Mouse (Mus musculus): ENCODE results near the gene Lnx2. TPM values are rescaled to one million over a fixed set of nuclear protein-coding genes. Genes with fewer than 3 reads are reported as not detected.

Gene Lnx2
- 23.1 TPM for polyA plus RNA-seq (2017; shearing (Covaris generic))

DNA sequence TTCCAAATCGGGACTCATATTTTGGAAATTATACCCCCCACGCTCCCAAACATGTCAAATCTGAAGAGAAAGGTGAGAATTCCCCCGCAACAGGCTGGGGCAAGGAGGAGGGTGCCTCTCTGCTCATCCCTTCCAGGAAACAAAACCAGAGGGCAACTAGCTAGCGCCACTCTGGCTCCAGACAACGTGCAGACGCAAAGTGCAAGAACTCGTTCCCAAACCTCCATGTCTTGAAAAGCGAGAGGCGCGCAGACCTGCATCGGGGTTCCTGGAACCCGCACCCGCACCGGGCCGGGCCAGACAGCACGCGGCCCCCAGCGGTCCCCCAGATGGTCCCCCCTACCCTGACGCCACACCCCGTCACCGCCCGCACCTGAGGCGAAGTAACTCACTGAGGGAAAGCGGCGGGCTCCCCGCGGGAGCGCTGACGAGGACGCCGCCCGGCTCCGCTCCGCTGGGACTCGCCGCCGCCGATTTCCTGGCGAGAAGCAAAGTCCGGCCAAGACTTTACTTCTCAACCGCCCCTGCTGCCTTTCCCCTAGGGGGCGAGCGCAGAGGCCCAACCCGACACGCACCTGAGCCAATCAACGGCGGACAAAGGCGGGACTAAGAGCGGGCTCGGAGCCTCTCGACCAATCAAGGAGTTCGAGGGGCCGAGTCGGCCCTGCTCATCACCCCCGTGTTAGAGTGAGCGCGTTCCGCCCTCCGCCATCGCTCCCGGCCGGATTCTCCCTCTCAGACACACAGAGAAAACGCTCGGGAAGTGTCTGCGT is at the start of gene Lnx2:
Gene Lnx2 (minus strand): TSS at position 561 of the 773 bp plus-strand sequence.

DNA sequence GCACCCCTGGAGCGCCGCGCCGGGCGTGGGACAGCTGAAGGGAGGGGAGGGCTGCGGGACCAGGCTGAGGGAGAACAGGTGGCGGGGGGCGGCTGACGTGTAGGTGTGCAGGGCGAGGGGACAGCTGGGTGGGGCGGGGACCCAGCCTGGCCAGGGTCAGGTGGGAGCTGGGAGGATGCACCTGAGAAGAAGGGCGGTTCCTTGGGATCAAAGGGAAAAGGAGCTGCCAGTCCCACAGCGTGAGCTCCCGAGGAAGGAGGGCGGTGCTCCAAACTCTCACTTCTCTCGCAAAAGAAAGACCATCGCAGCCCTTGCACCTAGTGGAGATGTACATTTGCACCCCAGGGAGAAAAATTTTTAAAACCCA is 396 bp upstream of the Lnx2 start, which contains the start of gene Polr1d:
Gene Polr1d (plus strand): TSS at position 252 of the 367 bp plus-strand sequence.

Other genes with a start within 250 kb of the Lnx2 start
- 473 TPM for gene Rpl21, start 243.7 kb downstream of the Lnx2 start, polyA plus RNA-seq (2017; shearing (Covaris generic))
- gene Rasl11a, start 231.5 kb downstream of the Lnx2 start, polyA plus RNA-seq (2017; shearing (Covaris generic)) = not detected
- 59.1 TPM for gene Gtf3a, start 127.9 kb downstream of the Lnx2 start, polyA plus RNA-seq (2017; shearing (Covaris generic))
- 16.4 TPM for gene Mtif3, start 112.8 kb downstream of the Lnx2 start, polyA plus RNA-seq (2017; shearing (Covaris generic))
- gene Polr1d, start 464 bp upstream of the Lnx2 start, polyA plus RNA-seq (2017; shearing (Covaris generic)) = 152 TPM
- gene Gsx1, start 112.1 kb upstream of the Lnx2 start, polyA plus RNA-seq (2017; shearing (Covaris generic)) = not detected
- gene Pdx1, start 193.4 kb upstream of the Lnx2 start, polyA plus RNA-seq (2017; shearing (Covaris generic)) = not detected
- not detected for gene Cdx2, start 230.7 kb upstream of the Lnx2 start, polyA plus RNA-seq (2017; shearing (Covaris generic))
- not detected for gene Urad, start 245.9 kb upstream of the Lnx2 start, polyA plus RNA-seq (2017; shearing (Covaris generic))